Mouse (Mus musculus) liver, adult 2 months (tissue): ENCODE data around the gene Zbtb7a. TPM values are rescaled to one million over a fixed set of nuclear protein-coding genes. Genes with fewer than 3 reads are reported as not detected.
"Not testable (repeated sequence)": the region's sequence is repeated elsewhere in the genome, so short reads cannot be mapped to it uniquely, and the experiment has no call there.

Experiments used
- DNase-seq: peaks from one replicate; pipeline ENCODE4 v3.0.0-alpha.2; 2011; ENCODE audit warnings: low read depth, low spot score; ENCODE audit errors: extremely low read depth
- H3K27ac ChIP-seq: fragments of 200-500 bp; replicated peaks from 2 replicates; pipeline ENCODE4 v1.5.1; 2012; ENCODE audit warnings: low read depth, mild to moderate bottlenecking, control low read depth, inconsistent platforms, low read length; ENCODE audit not compliant: insufficient read depth
- H3K27me3 ChIP-seq: fragments of 200-500 bp; 2 replicates; pipeline ENCODE4 v1.6.1; 2012; ENCODE audit warnings: mild to moderate bottlenecking, moderate library complexity, low read length, inconsistent platforms; ENCODE audit not compliant: control insufficient read depth, insufficient read depth
- H3K36me3 ChIP-seq: fragments of 200-500 bp; 2 replicates; pipeline ENCODE4 v1.6.1; 2012; ENCODE audit warnings: low read length, inconsistent platforms; ENCODE audit not compliant: control insufficient read depth, insufficient read depth
- H3K4me1 ChIP-seq: fragments of 200-500 bp; 2 replicates; pipeline ENCODE4 v1.6.1; 2011; ENCODE audit warnings: low read length; ENCODE audit not compliant: control insufficient read depth, insufficient read depth
- H3K4me3 ChIP-seq: fragments of 200-500 bp; 2 replicates; pipeline ENCODE4 v1.5.1; 2011; ENCODE audit warnings: low read depth, mild to moderate bottlenecking, control low read depth, low read length, moderate library complexity; ENCODE audit not compliant: insufficient read depth
- H3K79me2 ChIP-seq: fragments of 200-500 bp; 2 replicates; pipeline ENCODE4 v1.6.1; 2012; ENCODE audit warnings: inconsistent platforms, mild to moderate bottlenecking, low read length, moderate library complexity; ENCODE audit not compliant: control insufficient read depth, insufficient read depth
- H3K9ac ChIP-seq: fragments of 200-500 bp; 2 replicates; pipeline ENCODE4 v1.6.1; 2012; ENCODE audit warnings: low read depth, mild to moderate bottlenecking, control low read depth, inconsistent platforms, low read length
- CTCF ChIP-seq: fragments of 200-500 bp; IDR thresholded peaks from 2 replicates; pipeline ENCODE4 v1.5.1; 2011; ENCODE audit warnings: low read depth, low read length, control low read depth
- POLR2A ChIP-seq: fragments of 200-500 bp; IDR thresholded peaks from 2 replicates; pipeline ENCODE4 v1.6.1; 2011; ENCODE audit warnings: low read length, control low read depth; ENCODE audit not compliant: insufficient read depth; ENCODE audit errors: extremely low read depth
- WGBS: fragments of 180-500 bp; shearing (Covaris S2); methylation state at CpG from one replicate; pipeline ENCODE4 v1.1.7; 2018; 5-methylcytosine and 5-hydroxymethylcytosine counted together
- polyA plus RNA-seq: library from polyadenylated mRNA; depleted of rRNA; stranded (reverse); fragments of >200 nt; gene quantifications from 2 replicates; pipeline ENCODE4 v1.2.3, GENCODE M21; 2012
- total RNA-seq: library from RNA; depleted of rRNA; stranded (reverse); fragments of >200 nt; gene quantifications from 2 replicates; pipeline ENCODE4 v1.2.3, GENCODE M21; 2014

Gene Zbtb7a
- total and polyA plus RNA-seq, 2 experiments: 10.0 to 28.6 TPM

- 12% methylated on average over 29 of the region's 29 CpGs for whole genome bisulfite sequencing
- peak overlapping the region; percentile 58; the same call in 1 of the 2 replicates for H3K27ac ChIP-seq
- peak; percentile 57 for DNase-seq
These were observed 39.8 kb downstream of the Zbtb7a start for GRCm38 (mm10) chr10:81174617-81175344.

GRCm38 (mm10) chr10:81175345-81175701, 40.3 kb downstream of the Zbtb7a start:
- H3K27ac ChIP-seq: peak overlapping the region; percentile 94
- not testable (repeated sequence) for H3K27me3 ChIP-seq, H3K4me3 ChIP-seq, DNase-seq, H3K9ac ChIP-seq
- peaks cover 22% of the 10 kb centered on the region for H3K4me1 ChIP-seq
- WGBS: 3% methylated on average over 4 of the region's 4 CpGs
- peaks cover 28% of the 10 kb centered on the region for H3K36me3 ChIP-seq
- H3K79me2 ChIP-seq: peaks cover 20% of the 10 kb centered on the region

More at GRCm38 (mm10) chr10:81174617-81175344, 39.8 kb downstream of the Zbtb7a start:
- TF ChIP-seq CTCF (peak; percentile 99), POLR2A (no peak)
- Histone ChIP-seq H3K36me3 (peaks cover 22% of the 10 kb centered on the region), H3K27me3 (no peaks in the 10 kb centered on the region), H3K4me3 (no peak overlapping the region), H3K9ac (no peak overlapping the region), H3K79me2 (peaks cover 20% of the 10 kb centered on the region), H3K4me1 (peaks cover 22% of the 10 kb centered on the region)

DNA sequence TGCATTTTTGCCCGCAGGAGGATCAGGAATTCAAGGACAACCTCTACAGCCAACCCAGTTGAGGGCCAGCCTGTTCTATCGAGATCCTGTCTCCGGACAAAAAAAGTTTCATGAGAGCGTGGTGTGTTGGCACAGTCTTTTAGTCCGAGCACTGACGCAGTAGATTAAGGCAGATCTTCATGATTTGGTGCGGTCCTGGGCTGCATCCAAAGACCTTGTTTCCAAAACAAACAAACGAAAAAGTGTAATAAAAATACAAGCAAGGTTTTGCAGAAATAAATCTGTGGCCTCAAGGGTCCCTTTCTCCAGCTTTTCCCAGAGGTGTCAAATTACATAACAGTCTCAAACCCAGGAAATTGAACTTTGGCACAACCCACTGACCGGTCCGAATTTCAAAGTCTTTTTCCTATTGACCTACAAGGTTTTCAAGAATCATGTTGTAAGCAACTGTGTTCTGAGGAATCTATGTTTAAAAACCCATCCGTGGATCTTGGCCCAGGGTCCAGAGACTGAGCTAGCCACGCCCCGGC, 41.0 kb downstream of the Zbtb7a start:
- peak overlapping the region; percentile 94 for H3K27ac ChIP-seq
- H3K27me3 ChIP-seq: no peaks in the 10 kb centered on the region
- peak overlapping the region; percentile 80 for H3K4me3 ChIP-seq
- peak; percentile 94 for DNase-seq
- peaks cover 33% of the 10 kb centered on the region for H3K36me3 ChIP-seq
- WGBS: under 1% methylated on average over 13 of the region's 13 CpGs
- H3K4me1 ChIP-seq: peaks cover 22% of the 10 kb centered on the region
- H3K79me2 ChIP-seq: peaks cover 20% of the 10 kb centered on the region
- H3K9ac ChIP-seq: peak overlapping the region; percentile 41
- no peak for TF ChIP-seq CTCF
- no peak for TF ChIP-seq POLR2A

DNA sequence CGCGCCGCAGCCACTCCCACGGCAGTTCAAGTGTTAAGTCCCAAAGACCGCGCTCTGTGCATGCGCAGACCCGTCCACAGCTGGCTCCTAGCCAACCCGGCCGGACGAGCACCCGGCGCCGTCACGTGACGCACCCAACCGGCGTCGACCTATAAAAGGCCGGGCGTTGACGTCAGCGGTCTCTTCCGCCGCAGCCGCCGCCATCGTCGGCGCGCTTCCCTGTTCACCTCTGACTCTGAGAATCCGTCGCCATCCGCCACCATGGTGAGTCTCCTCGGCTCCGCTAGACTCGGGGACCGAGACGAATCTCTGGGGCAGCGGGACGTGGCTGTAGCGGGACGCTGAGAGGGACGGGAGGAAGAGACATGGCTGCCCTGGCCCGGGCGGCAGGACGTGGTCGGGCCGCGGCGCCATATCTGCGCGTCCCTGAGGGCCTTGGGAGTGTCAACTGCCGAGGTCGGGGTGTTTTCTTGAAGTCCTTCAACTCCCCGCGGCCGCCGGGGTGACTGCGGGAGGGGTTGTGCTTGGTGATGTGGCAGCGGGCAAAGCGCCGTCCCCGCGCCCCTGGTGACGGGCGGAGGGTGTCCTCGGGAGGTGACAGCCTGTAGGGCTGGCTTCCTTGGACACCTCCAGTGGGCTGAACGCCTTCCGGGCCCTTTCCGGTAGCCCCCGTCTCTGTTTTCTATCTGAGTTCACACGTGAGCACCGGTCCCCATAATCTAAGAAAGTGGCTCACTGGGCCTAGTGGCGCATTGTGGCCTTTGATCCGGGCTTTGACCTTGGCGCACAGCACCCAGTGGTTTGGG, 41.6 kb downstream of the Zbtb7a start, which contains the start of gene Eef2:
TSS of gene Eef2 (plus strand) at position 166 of the 806 bp plus-strand sequence.
- Histone ChIP-seq H3K79me2 (peaks cover 20% of the 10 kb centered on the region), H3K27me3 (no peaks in the 10 kb centered on the region), H3K4me3 (peak within 1 kb of the TSS; percentile 80), H3K36me3 (peaks cover 38% of the 10 kb centered on the region), H3K9ac (peak within 1 kb of the TSS; percentile 93), H3K27ac (peak within 1 kb of the TSS; percentile 94), H3K4me1 (peaks cover 22% of the 10 kb centered on the region)
- TF ChIP-seq CTCF (no peak), POLR2A (peak; percentile 97)
- DNase-seq: no peak
- under 1% methylated on average over 77 of the region's 77 CpGs for WGBS

GRCm38 (mm10) chr10:81177491-81177925, 42.5 kb downstream of the Zbtb7a start:
- under 1% methylated on average over 16 of the region's 16 CpGs for WGBS
- Histone ChIP-seq H3K36me3 (peaks cover 44% of the 10 kb centered on the region), H3K27me3 (no peaks in the 10 kb centered on the region), H3K4me1 (peaks cover 22% of the 10 kb centered on the region), H3K9ac (peak overlapping the region; percentile 93), H3K4me3 (peak overlapping the region; percentile 80), H3K79me2 (peaks cover 20% of the 10 kb centered on the region), H3K27ac (peak overlapping the region; percentile 94)
- TF ChIP-seq CTCF (no peak), POLR2A (no peak)
- DNase-seq: peak; percentile 80
